Mouse (Mus musculus) C2C12 (cell line): ENCODE measurements around the gene Tcp11l2. TPM values are rescaled to one million over a fixed set of nuclear protein-coding genes. Genes with fewer than 3 reads are reported as not detected.

ENCODE experiments used
- H3K27me3 ChIP-seq: one replicate; pipeline ENCODE4 v1.6.1; 2011; ENCODE audit not compliant: control insufficient read depth, insufficient read depth, insufficient read length
- H3K36me3 ChIP-seq: one replicate; pipeline ENCODE4 v1.6.1; 2011; ENCODE audit not compliant: control insufficient read depth, insufficient read depth
- H3K4me3 ChIP-seq: one replicate; pipeline ENCODE4 v1.5.1; 2011; ENCODE audit warnings: mild to moderate bottlenecking, control low read depth; ENCODE audit not compliant: poor library complexity, insufficient read depth, severe bottlenecking
- H3K79me2 ChIP-seq: one replicate; pipeline ENCODE4 v1.6.1; 2011; ENCODE audit not compliant: control insufficient read depth, insufficient read depth
- H3K79me3 ChIP-seq: one replicate; pipeline ENCODE4 v1.6.1; 2011; ENCODE audit warnings: low read depth, control low read depth
- H3ac ChIP-seq: one replicate; pipeline ENCODE3; 2011; ENCODE audit warnings: low read depth; ENCODE audit not compliant: control insufficient read depth, insufficient read length
- CEBPB ChIP-seq: IDR thresholded peaks from one replicate; pipeline ENCODE4 v1.6.1; 2011; ENCODE audit warnings: low read depth, mild to moderate bottlenecking, control low read depth, moderate library complexity
- CTCF ChIP-seq: IDR thresholded peaks from one replicate; pipeline ENCODE4 v1.5.1; 2011; ENCODE audit not compliant: control insufficient read depth, insufficient read depth, insufficient read length
- FOSL1 ChIP-seq: IDR thresholded peaks from one replicate; pipeline ENCODE4 v1.8.0; 2011; ENCODE audit warnings: mild to moderate bottlenecking, low read length; ENCODE audit not compliant: poor library complexity, insufficient read depth, severe bottlenecking
- MAX ChIP-seq: IDR thresholded peaks from one replicate; pipeline ENCODE4 v1.6.1; 2011; ENCODE audit warnings: mild to moderate bottlenecking, control low read depth
- MYOD1 ChIP-seq: IDR thresholded peaks from one replicate; pipeline ENCODE4 v1.6.1; 2011; ENCODE audit warnings: low read depth; ENCODE audit not compliant: control insufficient read depth, insufficient read length
- MYOG ChIP-seq: IDR thresholded peaks from one replicate; pipeline ENCODE4 v1.6.1; 2011; ENCODE audit not compliant: control insufficient read depth, insufficient read length; ENCODE audit errors: extremely low read depth
- USF1 ChIP-seq: IDR thresholded peaks from one replicate; pipeline ENCODE4 v1.6.1; 2011; ENCODE audit warnings: low read depth, mild to moderate bottlenecking, control low read depth, moderate library complexity
- polyA plus RNA-seq: library from polyadenylated mRNA; unstranded; fragments of >200 nt; fragmentation: generic; extraction: Trizol; gene quantifications from one replicate; pipeline ENCODE4 v1.2.1, GENCODE M21; 2012; ENCODE audit warnings: missing spikeins

Gene Tcp11l2
- polyA plus RNA-seq, 1 experiment, result 0.91 TPM

GRCm38 (mm10) chr10:84613366-84613765 is 36.9 kb downstream of the Tcp11l2 start:
- H3K36me3 ChIP-seq, result no peaks in the 10 kb centered on the region
- H3K79me3 ChIP-seq, result no peaks in the 10 kb centered on the region
- no peaks in the 10 kb centered on the region for H3K27me3 ChIP-seq
- no peak overlapping the region for H3ac ChIP-seq
- H3K4me3 ChIP-seq, result no peak overlapping the region
- no peaks in the 10 kb centered on the region for H3K79me2 ChIP-seq
- TF ChIP-seq FOSL1, result no peak
- no peak for TF ChIP-seq USF1
- TF ChIP-seq CEBPB, result no peak
- TF ChIP-seq MYOG, result no peak
- TF ChIP-seq MAX, result no peak

GRCm38 (mm10) chr10:84615076-84615475 is 38.6 kb downstream of the Tcp11l2 start:
- no peaks in the 10 kb centered on the region for H3K79me3 ChIP-seq
- H3K27me3 ChIP-seq, result no peaks in the 10 kb centered on the region
- H3K4me3 ChIP-seq, result no peak overlapping the region
- H3K79me2 ChIP-seq, result no peaks in the 10 kb centered on the region
- H3ac ChIP-seq, result no peak overlapping the region
- TF ChIP-seq MYOG, result no peak
- no peak for TF ChIP-seq CEBPB
- TF ChIP-seq FOSL1, result no peak
- TF ChIP-seq USF1, result no peak
- no peak for TF ChIP-seq MYOD1
- TF ChIP-seq CTCF, result no peak
- TF ChIP-seq MAX, result no peak
- H3K36me3 ChIP-seq, result no peaks in the 10 kb centered on the region

GRCm38 (mm10) chr10:84621826-84622790 is 45.7 kb downstream of the Tcp11l2 start, which contains the start of gene Polr3b:
Gene Polr3b, plus strand, starts transcription at chr10:84622292.
- TF ChIP-seq MAX (peak; percentile 93), MYOD1 (no peak)
- peak within 1 kb of the TSS; percentile 53 for H3K4me3 ChIP-seq

GRCm38 (mm10) chr10:84631182-84631581 is 54.8 kb downstream of the Tcp11l2 start:
- Histone ChIP-seq H3ac (no peak overlapping the region), H3K27me3 (no peaks in the 10 kb centered on the region), H3K4me3 (no peak overlapping the region), H3K79me3 (no peaks in the 10 kb centered on the region), H3K36me3 (peaks cover 50% of the 10 kb centered on the region), H3K79me2 (no peaks in the 10 kb centered on the region)
- TF ChIP-seq FOSL1 (no peak), CTCF (no peak), MYOD1 (no peak), MAX (no peak), CEBPB (no peak), USF1 (no peak), MYOG (no peak)

More at GRCm38 (mm10) chr10:84621826-84622790, 45.7 kb downstream of the Tcp11l2 start, which contains the start of gene Polr3b:
- H3K79me3 ChIP-seq, result peaks cover 13% of the 10 kb centered on the region
- peaks cover 35% of the 10 kb centered on the region for H3K79me2 ChIP-seq
- H3K27me3 ChIP-seq, result no peaks in the 10 kb centered on the region
- peak within 1 kb of the TSS; percentile 89 for H3ac ChIP-seq
- H3K36me3 ChIP-seq, result no peaks in the 10 kb centered on the region

GRCm38 (mm10) chr10:84632005-84632404 is 55.6 kb downstream of the Tcp11l2 start:
- Histone ChIP-seq H3K4me3 (no peak overlapping the region), H3K27me3 (no peaks in the 10 kb centered on the region), H3K79me3 (no peaks in the 10 kb centered on the region), H3ac (no peak overlapping the region), H3K36me3 (peaks cover 58% of the 10 kb centered on the region), H3K79me2 (no peaks in the 10 kb centered on the region)
- TF ChIP-seq MAX (no peak), CTCF (no peak), CEBPB (no peak), USF1 (no peak), FOSL1 (no peak)

GRCm38 (mm10) chr10:84636656-84637055 is 60.2 kb downstream of the Tcp11l2 start:
- no peak for TF ChIP-seq MYOD1
- no peak for TF ChIP-seq MYOG
- TF ChIP-seq USF1, result no peak
- TF ChIP-seq CEBPB, result no peak
- TF ChIP-seq CTCF, result no peak
- TF ChIP-seq MAX, result no peak
- no peak for TF ChIP-seq FOSL1
- H3ac ChIP-seq, result no peak overlapping the region
- no peaks in the 10 kb centered on the region for H3K27me3 ChIP-seq
- H3K4me3 ChIP-seq, result no peak overlapping the region
- H3K79me2 ChIP-seq, result no peaks in the 10 kb centered on the region
- H3K79me3 ChIP-seq, result no peaks in the 10 kb centered on the region
- H3K36me3 ChIP-seq, result peaks cover 76% of the 10 kb centered on the region
